Mouse (Mus musculus) retina, adult 2 months (tissue): ENCODE measurements around the gene Lsm7.
A peak's percentile ranks its signal among the peaks of the same experiment; 100 is the strongest.

ENCODE experiments used
- DNase-seq: peaks from one replicate; pipeline ENCODE4 v3.0.0-alpha.2; 2012; ENCODE audit warnings: low read depth, low spot score

The Lsm7 gene

DNA sequence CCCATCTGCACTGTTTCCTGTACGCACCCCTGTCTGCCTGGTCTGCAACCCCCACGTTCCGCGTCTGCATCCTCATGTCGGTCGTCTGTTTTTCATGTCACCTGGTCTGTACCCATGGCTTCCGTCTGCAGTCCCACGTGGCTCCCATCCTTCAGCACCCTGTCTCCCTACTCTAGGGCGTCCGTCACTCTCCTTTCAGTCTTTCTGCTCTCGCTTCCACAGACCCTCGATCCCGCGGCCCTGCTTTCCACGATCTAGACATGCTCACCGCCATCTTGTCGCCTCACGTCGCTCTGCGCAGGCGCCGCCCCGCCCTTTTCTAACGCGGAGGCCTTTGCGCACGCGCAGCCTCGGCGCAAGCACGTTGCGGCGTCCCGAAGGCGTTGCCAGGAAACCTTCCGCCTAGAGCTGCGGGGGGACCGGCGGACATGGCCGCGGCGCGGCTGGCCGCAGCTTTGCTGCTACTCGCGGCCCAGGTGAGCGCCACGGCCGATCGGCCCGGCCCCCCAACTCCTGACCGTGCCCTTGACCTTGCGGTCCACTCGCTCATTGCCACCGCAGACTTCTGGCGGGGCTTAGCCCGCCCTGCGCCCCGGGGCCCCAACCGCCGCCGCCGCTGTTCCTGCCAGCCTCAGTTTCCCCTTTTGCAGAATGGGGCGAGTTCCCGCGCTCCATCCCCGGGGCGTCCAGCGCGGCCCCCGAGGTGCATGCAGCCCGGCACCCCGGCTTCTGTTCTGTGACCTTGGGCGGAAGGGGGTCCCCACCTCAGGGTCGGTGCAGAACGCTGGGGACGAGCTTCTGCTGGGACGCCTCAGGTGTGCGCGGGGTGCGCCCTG, at the start of gene Lsm7, which contains the start of gene Sppl2b:
Lsm7 (minus strand) TSS at position 297 of the 836 bp plus-strand sequence.
Sppl2b (plus strand) TSS at position 363 of the 836 bp plus-strand sequence.
- DNase-seq, result peak; percentile 92

DNA sequence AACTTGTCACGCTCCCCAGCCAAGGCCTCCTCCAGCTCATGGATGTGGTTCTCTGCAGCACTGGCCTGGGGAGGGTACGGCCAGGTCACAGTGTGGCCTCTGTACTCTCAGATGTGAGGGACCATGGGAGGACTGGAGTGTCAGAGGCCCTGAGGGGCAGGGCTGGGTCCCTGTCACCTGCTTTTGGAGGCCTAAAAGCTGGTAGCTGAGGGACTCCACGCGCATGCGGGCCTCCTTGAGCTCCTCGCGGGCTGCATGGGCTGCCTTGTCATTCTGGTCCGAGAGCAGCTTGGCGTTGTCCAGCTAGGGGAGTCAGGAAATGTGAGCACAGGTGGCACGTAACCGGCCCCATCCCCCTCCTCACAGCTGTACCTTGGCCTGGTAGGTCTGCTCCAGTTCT, 49.7 kb upstream of the Lsm7 start:
- DNase-seq, result no peak

DNA sequence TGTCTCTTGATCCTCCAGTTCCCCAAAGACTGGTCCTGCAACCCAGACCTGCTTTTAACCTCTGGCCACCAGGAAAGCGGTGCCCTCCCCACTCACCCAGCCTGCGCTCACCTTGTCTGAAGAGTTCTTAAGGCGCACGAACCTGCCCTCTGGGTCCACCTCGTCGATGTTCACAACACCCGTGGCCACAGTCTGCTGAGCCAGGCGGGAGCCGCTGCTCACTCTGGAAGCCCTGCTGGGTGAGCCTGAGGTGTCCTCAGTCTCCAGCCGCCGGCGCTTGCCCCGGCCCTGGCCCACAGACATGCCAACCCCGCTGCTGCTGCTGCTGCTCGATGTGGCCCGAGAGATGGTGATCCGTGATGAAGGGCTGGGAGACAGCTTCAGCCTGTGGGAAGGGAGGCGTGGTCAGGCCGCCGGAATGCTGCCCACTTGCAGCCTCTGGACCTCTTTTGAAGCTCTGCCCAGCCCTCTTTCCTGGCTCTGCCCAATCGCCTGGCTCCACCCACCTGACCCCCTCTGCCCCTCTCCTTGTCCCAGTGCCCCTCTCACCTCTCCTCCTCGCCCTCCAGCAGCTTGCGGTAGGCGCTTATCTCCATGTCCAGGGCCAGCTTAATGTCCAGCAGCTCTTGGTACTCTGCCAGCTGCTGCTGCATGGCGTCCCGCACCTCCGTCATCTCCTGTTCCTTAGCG, 49.1 kb upstream of the Lsm7 start:
- no peak for DNase-seq

DNA sequence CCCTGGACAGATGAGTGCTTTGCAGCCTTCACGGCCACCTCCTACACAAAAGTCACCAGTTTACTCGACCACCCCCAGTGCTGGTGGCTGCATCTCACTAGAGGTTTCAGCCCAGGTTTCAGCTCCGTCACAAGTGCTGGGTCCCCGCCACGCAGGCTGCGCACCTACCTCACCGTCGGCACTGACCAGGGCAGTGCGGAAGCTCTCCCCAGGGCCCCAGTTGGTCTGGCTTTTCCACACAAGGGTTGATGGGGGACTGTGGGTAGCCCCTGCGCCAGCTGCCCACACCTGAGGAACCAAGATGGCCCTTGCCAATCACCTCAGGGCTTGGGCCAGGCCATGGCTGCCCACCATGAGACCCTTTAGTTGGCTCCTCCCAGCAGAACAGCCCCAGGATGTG, 48.3 kb upstream of the Lsm7 start:
- DNase-seq, result no peak

DNA sequence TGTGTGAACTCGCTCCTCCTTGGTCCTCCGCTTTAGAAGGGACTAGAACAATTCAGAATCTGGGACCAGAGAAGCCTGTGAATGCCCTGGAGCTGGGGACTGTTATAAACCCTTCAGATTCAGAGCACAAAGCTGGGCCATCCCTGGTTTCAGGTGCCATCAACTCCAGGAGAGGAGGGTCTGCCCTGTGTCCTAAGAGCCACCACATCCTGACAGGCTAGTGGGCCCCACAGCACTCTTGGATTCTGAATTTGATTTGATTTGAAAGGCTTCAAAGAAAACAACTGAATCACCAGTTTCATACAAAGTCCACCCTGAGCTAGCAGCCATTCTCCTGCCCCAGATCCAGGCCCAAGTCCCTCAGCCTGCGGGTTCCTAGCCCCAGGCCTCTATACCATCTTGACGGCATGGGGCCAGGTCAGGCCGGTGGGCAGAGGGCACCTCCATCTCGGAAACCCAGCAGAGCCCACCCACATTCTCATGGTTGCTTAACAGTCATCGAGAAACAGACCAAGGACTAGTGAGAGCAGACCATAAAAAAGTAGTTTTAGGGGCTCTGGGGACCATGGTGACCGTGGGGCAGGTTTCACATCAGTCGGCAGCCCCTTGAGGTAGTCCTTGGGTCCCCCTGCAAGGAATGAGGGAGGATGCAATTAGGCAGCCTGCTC, 47.4 kb upstream of the Lsm7 start:
- no peak for DNase-seq

DNA sequence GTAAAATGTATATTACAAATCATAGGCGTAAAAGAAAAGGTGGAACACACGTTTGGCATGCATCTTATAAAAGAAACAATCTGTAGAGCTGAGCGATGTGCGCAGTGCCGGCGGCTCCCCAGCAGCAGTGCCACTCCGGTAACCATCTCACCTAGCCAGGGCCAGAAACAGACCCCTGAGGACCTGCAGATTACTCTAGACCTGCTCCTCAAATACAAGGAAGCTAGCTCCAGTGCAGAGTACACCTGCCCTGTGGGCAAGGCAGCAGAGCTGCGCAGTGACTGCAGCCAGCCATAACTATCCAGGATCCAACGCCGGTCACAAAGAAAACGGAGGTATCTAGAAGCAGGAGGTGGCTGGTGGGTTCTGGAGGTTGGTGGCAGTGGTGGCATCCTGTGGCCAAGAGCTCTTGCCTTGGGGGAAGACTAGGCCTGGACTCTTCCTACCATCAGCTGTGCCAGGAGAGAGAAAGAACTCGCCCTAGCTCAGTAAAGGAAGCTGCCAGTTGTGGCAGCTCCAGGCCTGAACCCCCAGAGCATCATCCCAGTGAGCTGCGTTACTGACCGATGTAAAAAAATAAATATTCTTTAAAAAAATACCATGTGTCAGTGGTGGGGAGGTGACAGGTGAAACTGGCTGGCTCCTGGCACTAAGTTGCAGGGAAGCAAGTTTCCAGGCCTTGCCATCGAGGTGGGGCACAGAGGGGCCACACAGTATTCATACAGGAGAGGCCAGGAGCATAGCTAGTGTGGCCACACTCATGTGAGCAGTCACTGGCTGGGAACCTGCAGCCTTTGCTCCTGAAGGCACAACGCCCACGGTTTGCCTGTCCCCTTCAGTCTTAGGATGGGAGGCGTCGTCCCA, 46.6 kb upstream of the Lsm7 start:
- DNase-seq, result no peak

DNA sequence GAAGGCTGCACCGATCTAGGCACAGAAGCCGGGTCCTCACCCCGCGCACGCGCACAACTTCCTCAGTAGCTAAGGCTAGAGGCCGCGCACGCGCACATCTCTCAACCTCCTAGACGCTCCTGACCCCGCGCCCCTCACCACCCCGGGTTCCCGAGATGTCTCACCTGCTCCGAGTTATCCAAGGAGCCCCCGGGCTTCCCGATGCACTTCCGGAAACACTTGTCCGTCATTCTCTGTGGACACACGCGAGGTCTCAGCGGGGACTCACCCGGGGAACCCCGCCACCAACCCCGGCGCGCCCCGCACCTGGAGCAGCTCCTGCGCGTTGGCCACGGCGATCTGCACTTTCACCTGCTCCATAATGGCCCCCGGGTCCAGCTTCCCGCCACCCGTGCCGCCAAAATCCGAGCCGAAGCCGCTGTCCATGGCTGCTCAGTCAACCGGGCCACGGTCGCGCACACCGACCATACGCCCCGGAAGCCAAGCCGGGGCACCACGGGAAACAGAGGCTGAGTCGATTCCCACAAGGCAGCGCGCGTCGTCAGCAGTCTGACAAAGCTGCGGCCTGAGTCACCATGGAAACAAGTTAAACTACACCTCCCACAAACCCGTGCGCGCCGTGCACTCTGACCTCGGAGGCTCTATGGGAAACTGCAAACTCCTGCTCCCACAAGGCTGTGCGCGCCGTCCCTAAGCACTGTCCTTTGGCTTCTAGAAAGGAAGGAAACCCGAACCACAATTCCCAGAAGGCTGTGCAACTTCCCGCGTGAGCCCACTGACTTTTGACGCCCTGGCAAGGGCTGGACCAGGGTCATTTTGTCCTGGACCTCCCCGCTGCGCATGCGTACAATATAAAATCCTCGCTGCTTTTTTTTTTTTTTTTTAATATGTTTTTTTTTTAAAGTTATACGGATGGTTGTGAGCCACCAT, 45.6 kb upstream of the Lsm7 start, which contains the start of gene Timm13:
Timm13 (minus strand) TSS at position 652 of the 930 bp plus-strand sequence.
- DNase-seq, result peak; percentile 97

DNA sequence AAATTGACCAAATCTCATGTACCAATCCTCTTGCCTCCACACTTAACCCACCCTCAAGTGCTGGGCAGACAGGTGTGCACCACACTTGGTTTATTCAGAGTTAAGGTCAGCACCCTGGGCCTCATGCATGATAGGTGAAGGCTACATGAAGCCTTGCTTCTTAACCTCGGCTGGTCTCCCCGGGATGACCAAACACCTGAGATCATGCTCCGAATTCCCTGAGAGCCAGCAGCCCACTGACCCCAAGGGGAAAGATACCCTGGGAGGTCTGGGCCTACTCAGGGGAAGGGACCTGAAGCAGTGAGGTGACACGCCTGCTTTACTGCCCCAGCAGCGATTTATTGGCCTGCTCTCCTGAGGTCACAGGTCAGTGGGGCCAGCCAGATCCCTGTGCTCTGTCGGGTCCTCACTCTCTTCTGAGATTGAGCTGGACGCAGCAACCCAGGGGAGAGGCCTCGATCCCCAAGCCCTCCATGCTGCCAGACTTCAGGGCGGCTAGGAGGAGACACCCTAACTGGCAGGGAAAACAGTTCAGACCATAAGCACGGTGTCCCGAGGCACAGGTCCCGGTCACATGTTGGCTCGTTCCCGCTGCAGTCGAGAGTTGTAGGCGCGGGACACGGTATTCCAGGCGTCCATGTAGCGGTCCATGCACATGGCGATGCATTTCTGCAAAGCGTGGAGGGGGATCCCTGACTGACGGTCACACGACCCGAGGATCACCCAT, 44.7 kb upstream of the Lsm7 start:
- DNase-seq, result no peak

DNA sequence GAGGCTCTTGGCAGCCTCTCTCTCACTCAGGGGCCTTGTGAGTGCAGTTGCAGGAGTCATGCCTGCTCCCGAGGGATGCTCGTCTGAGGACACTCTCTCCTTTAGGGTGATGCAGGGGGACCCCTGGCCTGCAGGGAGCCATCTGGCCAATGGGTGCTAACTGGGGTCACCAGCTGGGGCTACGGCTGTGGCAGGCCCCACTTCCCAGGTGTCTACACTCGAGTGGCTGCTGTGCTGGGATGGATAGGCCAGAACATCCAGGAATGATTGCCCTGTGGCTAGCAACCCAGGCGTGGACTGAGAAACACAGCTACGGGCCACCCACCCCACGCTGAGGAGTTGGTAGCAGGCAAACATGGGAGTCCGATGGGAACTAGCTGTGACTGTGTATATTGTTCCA, 44.1 kb upstream of the Lsm7 start:
- no peak for DNase-seq

DNA sequence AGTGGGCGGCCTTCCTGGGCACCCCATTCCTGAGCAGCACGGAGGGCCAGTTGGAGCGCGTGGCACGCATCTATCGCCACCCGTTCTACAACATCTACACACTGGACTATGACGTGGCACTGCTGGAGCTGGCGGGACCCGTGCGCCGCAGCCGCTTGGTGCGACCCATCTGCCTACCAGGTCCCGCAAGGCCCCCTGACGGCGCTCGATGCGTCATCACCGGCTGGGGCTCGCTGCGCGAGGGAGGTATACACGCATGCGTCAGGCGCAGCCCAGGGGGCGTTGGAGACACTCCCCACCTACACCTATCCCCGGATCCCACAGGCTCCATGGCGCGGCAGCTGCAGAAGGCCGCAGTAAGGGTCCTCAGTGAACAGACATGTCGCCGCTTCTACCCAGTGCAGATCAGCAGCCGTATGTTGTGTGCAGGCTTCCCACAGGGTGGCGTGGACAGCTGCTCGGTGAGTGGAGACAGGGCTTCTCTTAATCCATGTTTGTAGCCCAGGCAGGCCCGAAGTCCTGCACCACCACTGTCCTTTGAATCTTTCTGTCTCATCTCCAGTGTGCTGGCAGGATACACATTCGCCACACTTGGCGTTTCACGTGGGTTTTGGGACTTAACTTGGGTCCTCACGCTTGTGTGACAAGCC, 43.0 kb upstream of the Lsm7 start:
- DNase-seq, result no peak

DNA sequence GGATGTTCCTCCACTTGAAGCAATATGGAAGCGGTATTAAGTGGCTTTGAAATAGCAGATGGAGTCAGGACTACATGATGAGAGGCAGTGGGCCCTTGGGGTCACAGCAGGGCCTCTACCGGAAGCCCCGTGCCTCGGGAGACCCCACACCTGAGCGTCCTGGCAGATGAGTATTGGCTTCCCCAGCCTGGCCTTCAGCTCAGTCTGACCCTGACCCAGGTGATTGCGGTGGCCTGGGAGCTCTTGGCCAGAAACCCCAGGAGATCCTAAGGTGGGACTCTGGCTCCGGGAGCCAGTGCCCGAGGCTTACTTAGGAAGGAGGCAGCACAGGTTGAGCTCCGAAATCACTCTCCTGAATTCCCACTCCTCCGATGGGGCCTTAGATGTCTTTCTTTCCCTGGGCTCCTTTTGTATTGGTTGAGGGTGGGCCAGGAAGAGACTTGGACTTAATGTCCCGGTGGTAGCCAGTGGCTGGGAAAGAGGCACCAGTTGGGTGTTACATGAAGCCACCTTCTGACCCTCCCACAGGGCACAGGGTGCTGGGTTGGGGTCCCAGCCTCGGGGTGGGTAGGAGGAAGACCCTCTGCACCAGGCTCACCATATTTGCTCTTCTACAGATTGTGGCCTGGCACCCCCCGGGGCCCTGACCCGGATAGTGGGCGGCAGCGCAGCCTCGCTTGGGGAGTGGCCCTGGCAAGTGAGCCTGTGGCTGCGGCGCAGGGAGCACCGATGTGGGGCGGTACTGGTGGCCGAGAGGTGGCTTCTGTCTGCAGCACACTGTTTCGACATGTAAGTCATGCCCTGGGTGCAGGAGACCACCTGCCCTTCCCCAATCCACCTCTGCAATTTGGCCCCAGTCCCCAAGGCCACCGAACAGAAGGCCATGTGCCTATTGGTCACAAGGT, 41.8 kb upstream of the Lsm7 start:
- no peak for DNase-seq

DNA sequence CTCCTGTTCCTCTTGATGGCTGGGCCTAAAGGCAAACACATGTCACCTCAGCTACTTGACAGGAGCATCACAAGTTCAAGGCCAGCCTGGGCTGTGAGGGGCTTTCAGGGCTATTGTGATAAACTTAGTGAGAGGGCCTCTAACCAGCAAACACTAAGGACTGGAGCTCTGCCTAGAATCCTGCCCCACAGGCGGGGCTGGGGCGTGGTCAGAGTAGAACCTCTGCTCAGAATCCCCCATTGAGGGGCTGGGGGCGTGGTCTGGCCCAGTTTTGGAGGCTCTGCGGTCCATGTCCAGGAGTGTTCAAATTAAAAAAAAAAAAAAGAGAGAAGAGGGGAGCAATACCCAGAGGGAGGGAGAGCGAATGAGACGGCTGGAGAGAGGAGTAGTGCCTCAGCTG, 40.7 kb upstream of the Lsm7 start:
- DNase-seq, result no peak

DNA sequence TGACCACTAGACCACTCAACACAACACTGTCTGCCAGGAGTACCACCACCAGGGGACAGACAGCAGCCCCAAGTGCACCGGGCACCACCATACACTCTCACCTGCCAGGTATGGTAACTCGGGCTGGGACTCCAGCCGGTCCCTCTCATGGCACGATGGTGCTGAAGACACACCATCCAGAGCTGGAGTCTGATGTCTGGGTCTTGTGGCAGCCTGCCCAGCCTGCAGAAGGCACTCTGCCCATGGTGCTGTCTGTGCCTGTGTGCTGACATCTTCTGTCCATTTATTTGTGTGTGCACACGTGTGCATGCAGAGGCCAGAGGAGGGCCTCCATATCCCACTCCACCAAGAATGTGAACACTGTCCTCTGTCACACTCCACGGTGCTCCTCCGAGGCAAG, 40.1 kb upstream of the Lsm7 start:
- no peak for DNase-seq

DNA sequence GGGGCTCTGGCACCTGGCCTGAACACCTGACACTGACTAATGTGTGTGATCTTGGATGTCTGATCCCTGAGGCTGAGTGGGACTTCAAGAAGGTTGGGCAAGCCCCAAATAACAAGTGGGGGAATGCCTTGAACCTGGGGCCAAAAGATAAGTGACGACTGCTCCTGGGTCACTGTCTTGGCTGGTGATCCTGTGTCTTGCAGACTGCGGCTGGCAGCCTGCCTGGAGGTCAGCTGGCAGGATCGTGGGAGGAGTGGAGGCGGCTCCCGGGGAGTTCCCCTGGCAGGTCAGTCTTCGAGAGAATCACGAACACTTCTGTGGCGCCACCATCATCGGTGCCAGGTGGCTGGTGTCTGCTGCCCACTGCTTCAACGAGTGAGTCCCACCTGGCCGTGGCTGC, 32.2 kb upstream of the Lsm7 start:
- DNase-seq, result no peak

DNA sequence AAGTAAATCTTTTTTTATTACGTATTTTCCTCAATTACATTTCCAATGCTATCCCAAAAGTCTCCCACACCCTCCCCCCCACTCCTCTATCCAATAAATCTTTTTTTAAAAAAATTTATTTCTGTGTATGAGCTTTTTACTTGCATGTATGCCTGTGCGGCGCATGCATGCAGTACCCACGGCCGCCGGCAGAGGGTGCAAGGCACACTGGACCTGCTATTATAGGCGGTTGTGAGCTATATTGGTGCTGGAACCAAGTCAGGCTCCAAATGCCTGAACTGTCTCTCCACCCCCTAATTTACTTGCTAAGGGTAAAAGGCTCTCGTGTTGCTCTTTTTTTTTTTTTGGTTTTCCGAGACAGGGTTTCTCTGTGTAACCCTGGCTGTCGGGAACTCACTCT, 26.3 kb upstream of the Lsm7 start:
- DNase-seq, result no peak

DNA sequence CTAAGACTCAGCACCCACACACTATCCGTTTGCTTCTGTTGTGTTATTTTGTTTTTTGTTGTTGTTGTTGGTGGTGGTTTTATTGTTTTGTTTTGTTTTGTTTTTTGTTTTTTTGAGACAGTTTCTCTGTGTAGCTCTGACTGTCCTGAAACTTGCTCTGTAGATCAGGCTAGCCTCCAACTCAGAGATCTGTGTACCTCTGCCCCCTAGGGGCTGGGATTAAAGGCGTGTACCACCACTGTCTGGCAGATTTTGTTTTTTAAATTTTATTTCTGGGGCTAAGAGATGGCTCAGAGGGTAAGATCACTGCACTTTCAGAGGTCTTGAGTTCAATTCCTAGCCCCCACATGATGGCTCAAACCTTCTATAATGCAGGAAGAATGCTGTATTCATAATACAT, 25.9 kb upstream of the Lsm7 start:
- DNase-seq, result no peak

DNA sequence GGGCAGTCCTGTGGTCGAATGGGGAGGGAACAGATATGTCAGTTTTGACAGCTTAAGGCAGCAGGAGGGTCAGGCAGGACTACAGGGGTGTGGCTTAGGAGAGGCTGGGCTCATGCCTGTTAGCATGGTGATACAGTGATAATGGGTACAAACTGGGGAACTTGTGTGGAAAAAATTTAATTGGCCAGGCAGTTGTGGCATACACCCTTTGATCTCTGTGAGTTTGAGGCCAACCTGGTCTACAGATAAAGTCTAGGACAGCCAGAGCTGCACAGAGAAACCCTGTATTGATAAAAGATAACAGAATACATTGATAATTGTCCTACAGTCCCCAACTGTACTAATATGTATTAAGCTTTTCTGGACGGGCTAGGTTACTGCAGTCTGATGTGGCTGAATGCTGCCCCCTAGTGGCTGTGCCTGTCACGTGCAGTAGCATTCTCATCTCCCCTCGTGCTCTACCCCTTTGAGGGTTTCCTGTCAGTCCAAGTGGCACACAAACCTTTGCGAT, 25.2 kb upstream of the Lsm7 start:
- DNase-seq, result peak; percentile 52

DNA sequence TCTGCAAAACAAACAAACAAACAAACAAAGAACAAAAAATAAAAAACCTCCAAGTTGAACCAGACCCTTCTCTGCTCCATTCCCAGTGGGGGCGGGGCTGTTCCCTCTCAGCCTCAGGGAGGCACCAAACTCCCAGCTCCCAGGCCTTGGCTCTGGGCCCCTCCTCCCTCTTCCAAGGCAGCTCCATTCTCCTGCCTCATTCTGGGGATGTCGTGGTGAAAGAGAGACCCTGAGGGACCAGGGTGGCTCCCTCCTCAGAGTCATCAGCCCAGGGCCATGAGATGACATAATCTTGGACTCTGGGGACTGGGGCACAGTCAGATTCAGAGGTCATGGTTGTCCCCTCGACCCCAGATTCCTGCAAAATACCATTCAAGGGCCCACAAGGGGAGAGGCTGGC, 21.6 kb upstream of the Lsm7 start:
- DNase-seq, result no peak
